Mouse (Mus musculus) NIH3T3 (cell line): ENCODE data around the gene Ruvbl1.

ENCODE experiments used
- DNase-seq: peaks from one replicate; pipeline ENCODE4 v3.0.0-alpha.2; 2012; ENCODE audit warnings: low read depth

Gene Ruvbl1

GRCm38 (mm10) chr6:88545397-88545790 is 80.2 kb downstream of the Ruvbl1 start:
- DNase-seq = no peak
